Mouse (Mus musculus) forebrain, embryonic 12.5 days (tissue): Measurements from ENCODE around the gene Tigd4. TPM values are rescaled to one million over a fixed set of nuclear protein-coding genes. Genes with fewer than 3 reads are reported as not detected.

ENCODE experiments used
- ATAC-seq: fragments of 200-750 bp; cut with Nextera tagmentation; 2 replicates; pipeline ENCODE4 v1.8.0; 2017; ENCODE audit warnings: moderate TSS enrichment; ENCODE audit not compliant: low FRiP score
- H3K27ac ChIP-seq: fragments of 300-500 bp; sonication (generic); 2 replicates; pipeline ENCODE4 v1.5.1; 2016; ENCODE audit warnings: mild to moderate bottlenecking
- H3K27me3 ChIP-seq: fragments of 300-500 bp; sonication (generic); 2 replicates; pipeline ENCODE4 v1.6.1; 2016; ENCODE audit warnings: mild to moderate bottlenecking
- H3K36me3 ChIP-seq: fragments of 300-500 bp; sonication (generic); replicated peaks from 2 replicates; pipeline ENCODE4 v1.6.1; 2016; ENCODE audit warnings: mild to moderate bottlenecking
- H3K4me1 ChIP-seq: fragments of 300-500 bp; sonication (generic); 2 replicates; pipeline ENCODE4 v1.6.1; 2016
- H3K4me2 ChIP-seq: fragments of 300-500 bp; sonication (generic); 2 replicates; pipeline ENCODE4 v1.6.1; 2016; ENCODE audit warnings: mild to moderate bottlenecking, moderate library complexity
- H3K4me3 ChIP-seq: fragments of 300-500 bp; sonication (generic); replicated peaks from 2 replicates; pipeline ENCODE4 v1.5.1; 2016; ENCODE audit warnings: mild to moderate bottlenecking
- H3K9ac ChIP-seq: fragments of 300-500 bp; sonication (generic); 2 replicates; pipeline ENCODE4 v1.6.1; 2016; ENCODE audit warnings: mild to moderate bottlenecking
- H3K9me3 ChIP-seq: fragments of 300-500 bp; sonication (generic); 2 replicates; pipeline ENCODE4 v1.6.1; 2016
- WGBS: fragments of 180-500 bp; shearing (Covaris S2); methylation state at CpG from one replicate; pipeline ENCODE4 v1.1.7; 2016; 5-methylcytosine and 5-hydroxymethylcytosine counted together
- polyA plus RNA-seq: library from polyadenylated mRNA; unstranded; fragments of >200 nt; fragmentation: Nextera tagmentation; extraction: Ambion mirVana; gene quantifications from 2 replicates; pipeline ENCODE4 v1.2.1, GENCODE M21; 2016

Tigd4 gene
- polyA plus RNA-seq, 1 experiment from 2014 or later: not detected

DNA sequence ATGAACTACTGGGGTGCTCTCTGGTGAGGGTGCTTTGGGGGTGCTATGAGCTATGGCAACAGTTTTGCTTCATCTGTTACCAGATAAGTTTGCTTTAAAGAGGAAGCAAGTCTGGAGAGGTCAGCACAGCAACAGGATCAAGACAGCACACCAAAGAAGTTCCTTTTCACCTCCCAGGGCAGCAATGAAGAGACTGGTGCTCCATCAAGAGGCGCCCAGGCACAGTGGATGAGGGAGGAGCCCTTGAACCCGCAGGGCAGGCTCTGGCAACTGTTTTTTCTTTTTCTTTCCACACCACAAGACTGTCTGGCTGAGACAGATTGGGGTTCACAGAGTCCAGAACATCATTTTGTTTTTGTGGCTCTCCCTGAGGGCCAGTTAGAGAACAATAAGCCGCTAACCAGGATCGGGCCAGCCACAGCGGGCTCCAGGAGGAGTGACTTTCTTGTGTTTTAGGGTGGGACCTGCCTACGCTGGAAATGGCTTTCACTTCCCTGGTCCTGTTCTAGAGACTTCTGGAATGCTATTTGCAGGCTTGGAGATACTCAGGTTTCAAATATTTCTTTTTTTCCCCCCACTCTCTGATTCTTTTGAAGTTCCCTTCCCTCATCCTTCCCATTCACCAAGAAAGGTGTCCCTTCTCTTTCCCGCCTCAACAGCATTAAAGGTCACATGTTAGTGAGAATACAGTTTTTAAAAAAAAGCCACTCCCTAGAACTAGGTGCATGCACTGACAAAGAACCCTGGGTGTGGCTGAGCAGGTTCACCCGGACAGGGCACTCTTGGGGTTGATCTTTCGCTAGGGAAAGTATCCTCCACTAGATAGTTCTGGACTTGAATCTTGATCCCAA lies 52.0 kb downstream of the Tigd4 start:
- H3K27me3 ChIP-seq: no peaks in the 10 kb centered on the region
- H3K27ac ChIP-seq: no peak overlapping the region
- H3K4me1 ChIP-seq: peaks cover 10% of the 10 kb centered on the region; the same call in 1 of the 2 replicates
- H3K36me3 ChIP-seq: no peaks in the 10 kb centered on the region
- H3K9me3 ChIP-seq: no peaks in the 10 kb centered on the region
- WGBS: 85% methylated on average over 9 of the region's 9 CpGs
- H3K4me2 ChIP-seq: no peak overlapping the region
- no peak for ATAC-seq
- no peak overlapping the region for H3K9ac ChIP-seq
- no peak overlapping the region for H3K4me3 ChIP-seq

DNA sequence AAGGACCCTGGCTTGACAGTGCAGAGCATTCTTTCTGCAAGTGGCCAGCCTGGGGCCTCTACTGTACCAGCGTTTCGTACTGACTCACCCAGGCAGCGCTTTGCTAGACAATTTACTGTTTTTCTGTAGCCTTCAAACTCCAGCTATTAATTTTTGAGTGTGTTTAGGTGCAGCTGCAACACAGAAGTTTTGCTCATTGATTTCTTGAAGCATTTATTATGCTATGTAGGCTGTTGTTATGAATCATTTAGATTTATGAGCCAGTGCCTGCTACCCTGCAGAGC lies 52.6 kb downstream of the Tigd4 start:
- WGBS: 89% methylated on average over 3 of the region's 3 CpGs
- no peaks in the 10 kb centered on the region for H3K9me3 ChIP-seq
- no peak for ATAC-seq

DNA sequence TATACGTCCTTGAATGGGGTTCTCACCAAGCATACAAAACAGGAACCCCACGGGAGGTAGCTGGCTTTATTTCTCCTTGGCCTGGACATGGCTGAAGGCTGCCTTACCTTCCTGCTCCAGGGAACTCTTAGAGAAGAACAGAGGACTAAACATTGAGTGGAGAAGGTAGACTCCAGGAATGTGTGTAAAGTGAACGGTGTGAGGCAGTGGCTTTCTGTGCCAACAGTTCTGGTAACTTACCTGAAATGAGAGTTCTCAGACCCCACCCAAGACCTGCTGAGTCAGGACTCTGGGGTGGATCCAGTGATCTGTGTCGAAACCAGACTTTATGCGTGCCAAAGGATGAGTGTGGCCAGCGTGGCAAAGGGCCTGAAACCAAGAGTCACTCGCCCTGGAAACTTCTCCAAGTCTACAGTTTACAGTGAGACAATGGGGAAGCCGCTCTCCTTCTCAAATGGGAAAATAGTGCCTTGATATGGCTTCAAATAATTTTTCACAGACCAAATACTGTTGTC lies 53.0 kb downstream of the Tigd4 start:
- no peak for ATAC-seq
- Histone ChIP-seq H3K4me3 (no peak overlapping the region), H3K27ac (no peak overlapping the region), H3K27me3 (no peaks in the 10 kb centered on the region), H3K36me3 (no peaks in the 10 kb centered on the region), H3K4me2 (no peak overlapping the region), H3K9ac (no peak overlapping the region), H3K9me3 (no peaks in the 10 kb centered on the region), H3K4me1 (peaks cover 10% of the 10 kb centered on the region; the same call in 1 of the 2 replicates)
- 84% methylated on average over 8 of the region's 8 CpGs for WGBS

More for the DNA sequence above, 52.6 kb downstream of the Tigd4 start:
- Histone ChIP-seq H3K4me3 (no peak overlapping the region), H3K27me3 (no peaks in the 10 kb centered on the region), H3K27ac (no peak overlapping the region), H3K4me1 (peaks cover 10% of the 10 kb centered on the region; the same call in 1 of the 2 replicates), H3K4me2 (no peak overlapping the region), H3K36me3 (no peaks in the 10 kb centered on the region), H3K9ac (no peak overlapping the region)

Other genes starting within 250 kb of the Tigd4 start
- gene Fhdc1, start 113.1 kb upstream of the Tigd4 start, polyA plus RNA-seq: 3.5 and 3.6 TPM in 2 replicates
- gene Arfip1, start 10.9 kb upstream of the Tigd4 start, polyA plus RNA-seq: 31.0 and 31.8 TPM in 2 replicates
- 0.09 and 0.27 TPM in 2 replicates for gene Tmem154, start 72.6 kb downstream of the Tigd4 start, polyA plus RNA-seq
- gene Fbxw7, start 221.7 kb downstream of the Tigd4 start, polyA plus RNA-seq: 26.0 and 29.5 TPM in 2 replicates